Mouse (Mus musculus) hindbrain, postnatal 0 days (tissue): Measurements from ENCODE around the gene Atg4a-ps. TPM values are rescaled to one million over a fixed set of nuclear protein-coding genes. Genes with fewer than 3 reads are reported as not detected.

Source experiments
- ATAC-seq: fragments of 200-750 bp; cut with Nextera tagmentation; 2 replicates; pipeline ENCODE4 v1.8.0; 2017; ENCODE audit warnings: mild to moderate bottlenecking, moderate TSS enrichment, moderate library complexity
- DNase-seq: peaks from one replicate; pipeline ENCODE4 v3.0.0-alpha.2; 2015; ENCODE audit warnings: low spot score
- H3K27ac ChIP-seq: fragments of 300-500 bp; sonication (generic); 2 replicates; pipeline ENCODE4 v1.5.1; 2014; ENCODE audit warnings: mild to moderate bottlenecking
- H3K27me3 ChIP-seq: fragments of 300-500 bp; sonication (generic); 2 replicates; pipeline ENCODE4 v1.6.1; 2014; ENCODE audit warnings: low read length, mixed read lengths; ENCODE audit not compliant: insufficient read depth
- H3K36me3 ChIP-seq: fragments of 300-500 bp; sonication (generic); 2 replicates; pipeline ENCODE4 v1.6.1; 2014; ENCODE audit warnings: low read length, mixed read lengths; ENCODE audit not compliant: insufficient read depth
- H3K4me1 ChIP-seq: fragments of 300-500 bp; sonication (generic); 2 replicates; pipeline ENCODE4 v1.6.1; 2014; ENCODE audit warnings: antibody characterized with exemption, low read length, mixed read lengths; ENCODE audit not compliant: insufficient read depth
- H3K4me2 ChIP-seq: fragments of 300-500 bp; sonication (generic); 2 replicates; pipeline ENCODE4 v1.6.1; 2014; ENCODE audit warnings: low read depth, mild to moderate bottlenecking, low read length, moderate library complexity, mixed read lengths
- H3K4me3 ChIP-seq: fragments of 300-500 bp; sonication (generic); 2 replicates; pipeline ENCODE4 v1.5.1; 2014; ENCODE audit warnings: low read length
- H3K9ac ChIP-seq: fragments of 300-500 bp; sonication (generic); replicated peaks from 2 replicates; pipeline ENCODE4 v1.6.1; 2014; ENCODE audit warnings: mild to moderate bottlenecking, low read length, moderate library complexity, mixed read lengths
- H3K9me3 ChIP-seq: fragments of 300-500 bp; sonication (generic); 2 replicates; pipeline ENCODE4 v1.6.1; 2016; ENCODE audit warnings: low read length, mixed read lengths
- CTCF ChIP-seq: IDR thresholded peaks from 2 replicates; pipeline ENCODE4 v1.5.1; 2016; ENCODE audit warnings: antibody characterized with exemption, control low read depth, low read depth
- WGBS: fragments of 180-500 bp; shearing (Covaris S2); extraction: QIAGEN DNeasy Blood & Tissue Kit; methylation state at CpG from one replicate; pipeline ENCODE4 v1.1.7; 2014; 5-methylcytosine and 5-hydroxymethylcytosine counted together
- polyA plus RNA-seq: library from polyadenylated mRNA; unstranded; fragments of >200 nt; fragmentation: Nextera tagmentation; extraction: Ambion mirVana; gene quantifications from 2 replicates; pipeline ENCODE4 v1.2.1, GENCODE M21; 2015
- total RNA-seq: library from RNA; depleted of rRNA; stranded (reverse); fragments of >200 nt; gene quantifications from 2 replicates; pipeline ENCODE4 v1.2.3, GENCODE M21; 2014

Atg4a-ps gene
- total and polyA plus RNA-seq, 2 experiments from 2014 or later = 0.10 to 0.16 TPM

GRCm38 (mm10) chr3:103649716-103650115 lies 3.8 kb upstream of the Atg4a-ps start:
- no peak for TF ChIP-seq CTCF
- Histone ChIP-seq H3K27me3 (no peaks in the 10 kb centered on the region), H3K9ac (no peak overlapping the region), H3K4me2 (no peak overlapping the region), H3K4me3 (no peak overlapping the region), H3K9me3 (no peaks in the 10 kb centered on the region), H3K27ac (no peak overlapping the region), H3K4me1 (no peaks in the 10 kb centered on the region), H3K36me3 (no peaks in the 10 kb centered on the region)
- ATAC-seq (peak; percentile 18; the same call in 1 of the 2 replicates), DNase-seq (no peak)
- WGBS = 68% methylated on average over 6 of the region's 6 CpGs

GRCm38 (mm10) chr3:103648486-103648885 lies 2.6 kb upstream of the Atg4a-ps start:
- TF ChIP-seq CTCF = no peak
- DNase-seq (no peak), ATAC-seq (no peak)
- H3K36me3 ChIP-seq = no peaks in the 10 kb centered on the region
- H3K4me2 ChIP-seq = no peak overlapping the region
- H3K27me3 ChIP-seq = no peaks in the 10 kb centered on the region
- WGBS = 85% methylated on average over 4 of the region's 4 CpGs
- H3K4me3 ChIP-seq = no peak overlapping the region
- H3K27ac ChIP-seq = no peak overlapping the region
- H3K9ac ChIP-seq = no peak overlapping the region
- no peaks in the 10 kb centered on the region for H3K4me1 ChIP-seq
- H3K9me3 ChIP-seq = no peaks in the 10 kb centered on the region

- WGBS = 75% methylated on average over 11 of the region's 11 CpGs
- ATAC-seq = no peak
- TF ChIP-seq CTCF = no peak
These were observed 1.4 kb upstream of the Atg4a-ps start for GRCm38 (mm10) chr3:103647164-103647867.

GRCm38 (mm10) chr3:103641301-103641700 lies 4.6 kb downstream of the Atg4a-ps start:
- WGBS = 48% methylated on average over 7 of the region's 7 CpGs
- H3K27ac ChIP-seq = no peak overlapping the region
- H3K9ac ChIP-seq = no peak overlapping the region
- H3K4me3 ChIP-seq = no peak overlapping the region
- H3K4me1 ChIP-seq = no peaks in the 10 kb centered on the region
- no peaks in the 10 kb centered on the region for H3K36me3 ChIP-seq
- peak; percentile 40; the same call in 1 of the 2 replicates for ATAC-seq
- TF ChIP-seq CTCF = no peak
- H3K27me3 ChIP-seq = no peaks in the 10 kb centered on the region
- H3K9me3 ChIP-seq = no peaks in the 10 kb centered on the region
- no peak for DNase-seq
- H3K4me2 ChIP-seq = no peak overlapping the region

More at GRCm38 (mm10) chr3:103647164-103647867, 1.4 kb upstream of the Atg4a-ps start:
- H3K27me3 ChIP-seq = no peaks in the 10 kb centered on the region
- no peaks in the 10 kb centered on the region for H3K36me3 ChIP-seq
- H3K9ac ChIP-seq = no peak overlapping the region
- no peak overlapping the region for H3K4me2 ChIP-seq
- DNase-seq = no peak
- no peak overlapping the region for H3K27ac ChIP-seq
- no peaks in the 10 kb centered on the region for H3K4me1 ChIP-seq
- H3K9me3 ChIP-seq = no peaks in the 10 kb centered on the region
- no peak overlapping the region for H3K4me3 ChIP-seq

GRCm38 (mm10) chr3:103640226-103640803 lies 5.6 kb downstream of the Atg4a-ps start:
- Histone ChIP-seq H3K4me2 (no peak overlapping the region), H3K27me3 (no peaks in the 10 kb centered on the region), H3K36me3 (no peaks in the 10 kb centered on the region), H3K27ac (no peak overlapping the region), H3K9ac (no peak overlapping the region), H3K4me1 (no peaks in the 10 kb centered on the region), H3K4me3 (no peak overlapping the region), H3K9me3 (no peaks in the 10 kb centered on the region)
- no peak for ATAC-seq
- no peak for DNase-seq
- WGBS = 24% methylated on average over 8 of the region's 8 CpGs
- TF ChIP-seq CTCF = no peak

- H3K9ac ChIP-seq = no peak overlapping the region
- no peaks in the 10 kb centered on the region for H3K4me1 ChIP-seq
- no peaks in the 10 kb centered on the region for H3K36me3 ChIP-seq
- H3K27ac ChIP-seq = no peak overlapping the region
- no peak overlapping the region for H3K4me3 ChIP-seq
- no peak for ATAC-seq
- no peak for TF ChIP-seq CTCF
- H3K4me2 ChIP-seq = no peak overlapping the region
- DNase-seq = no peak
- no peaks in the 10 kb centered on the region for H3K9me3 ChIP-seq
- WGBS = 62% methylated on average over 1 of the region's 1 CpGs
- H3K27me3 ChIP-seq = no peaks in the 10 kb centered on the region
These were observed 8.2 kb downstream of the Atg4a-ps start for GRCm38 (mm10) chr3:103637641-103638040.

GRCm38 (mm10) chr3:103634256-103634655 lies 11.6 kb downstream of the Atg4a-ps start:
- no peaks in the 10 kb centered on the region for H3K27me3 ChIP-seq
- no peaks in the 10 kb centered on the region for H3K9me3 ChIP-seq
- ATAC-seq (no peak), DNase-seq (no peak)
- H3K9ac ChIP-seq = no peak overlapping the region
- H3K27ac ChIP-seq = no peak overlapping the region
- H3K4me2 ChIP-seq = no peak overlapping the region
- 91% methylated on average over 1 of the region's 1 CpGs for WGBS
- H3K36me3 ChIP-seq = no peaks in the 10 kb centered on the region
- no peaks in the 10 kb centered on the region for H3K4me1 ChIP-seq
- no peak overlapping the region for H3K4me3 ChIP-seq
- TF ChIP-seq CTCF = no peak
